In genomic region chr11:106066616-106067015, GRCm38 (mm10) we compare ENCODE assay signal across 8 mouse cellular contexts. TPM values are rescaled to one million over a fixed set of nuclear protein-coding genes. Genes with fewer than 3 reads are reported as not detected.
DNase-seq lines count a peak whose midpoint lies in the region; ATAC-seq and TF ChIP-seq lines count a peak whose summit lies in the region.
"Not testable (repeated sequence)": the region's sequence is repeated elsewhere in the genome, so short reads cannot be mapped to it uniquely, and the experiment has no call there.

No protein-coding gene starts in this region.

- H3K27ac ChIP-seq in embryonic fibroblast, embryonic 13.5 days (ENCODE audit: insufficient read depth, low read length), result peak overlapping the region; percentile 43
- H3K27ac ChIP-seq in heart, postnatal 0 days (ENCODE audit: low read depth), result peak overlapping the region; percentile 92
- H3K27ac ChIP-seq in liver, postnatal 0 days (ENCODE audit: low read depth), result peak overlapping the region; percentile 86
- not testable (repeated sequence) for H3K27ac ChIP-seq in neural tube, embryonic 11.5 days (ENCODE audit: low read depth, low read length)
- H3K27ac ChIP-seq in stomach, postnatal 0 days (replicated peaks), result peak overlapping the region; percentile 98

- 8% methylated on average over 23 of the region's 23 CpGs for WGBS in heart, postnatal 0 days
- 11% methylated on average over 23 of the region's 23 CpGs for WGBS in liver, postnatal 0 days (ENCODE audit: insufficient replicate concordance)
- 18% methylated on average over 23 of the region's 23 CpGs for WGBS in neural tube, embryonic 11.5 days
- 11% methylated on average over 23 of the region's 23 CpGs for WGBS in stomach, postnatal 0 days

- H3K27me3 ChIP-seq in E14TG2a.4 (ENCODE audit: insufficient read depth, low read length); heart, postnatal 0 days (ENCODE audit: control insufficient read depth, insufficient read depth, low read length); liver, postnatal 0 days (ENCODE audit: insufficient read depth, low read length); neural tube, embryonic 11.5 days (ENCODE audit: control insufficient read depth, insufficient read depth, low read length); stomach, postnatal 0 days (ENCODE audit: control insufficient read depth, insufficient read depth, low read length): not testable (repeated sequence)

- not testable (repeated sequence) for TF ChIP-seq CTCF in E14TG2a.4 (conservative IDR thresholded peaks at IDR 0.05; ENCODE audit: low read length); brain, embryonic 14.5 days (IDR thresholded peaks at IDR 0.05; ENCODE audit: borderline replicate concordance, extremely low read depth, insufficient read depth, insufficient read length); embryonic fibroblast, embryonic 13.5 days (IDR thresholded peaks at IDR 0.05; ENCODE audit: borderline replicate concordance, insufficient read depth, low read length); heart, postnatal 0 days (IDR thresholded peaks at IDR 0.05; ENCODE audit: low read depth); liver, postnatal 0 days (IDR thresholded peaks at IDR 0.05; ENCODE audit: low read depth); stomach, postnatal 0 days (IDR thresholded peaks at IDR 0.05; ENCODE audit: low read depth)

- H3K4me1 ChIP-seq in E14TG2a.4 (replicated peaks; ENCODE audit: low read depth, low read length), result peaks cover 16% of the 10 kb centered on the region
- H3K4me1 ChIP-seq in embryonic fibroblast, embryonic 13.5 days (ENCODE audit: control insufficient read depth, insufficient read depth, low read length); heart, postnatal 0 days (ENCODE audit: control insufficient read depth, insufficient read depth); neural tube, embryonic 11.5 days (ENCODE audit: control insufficient read depth, insufficient read depth, low read length); stomach, postnatal 0 days (replicated peaks; ENCODE audit: control insufficient read depth, insufficient read depth): not testable (repeated sequence)
- peaks cover 10% of the 10 kb centered on the region for H3K4me1 ChIP-seq in liver, postnatal 0 days (ENCODE audit: insufficient read depth)

- H3K36me3 ChIP-seq in E14TG2a.4 (ENCODE audit: insufficient read depth, low read length), result peaks cover 14% of the 10 kb centered on the region
- H3K36me3 ChIP-seq in heart, postnatal 0 days (replicated peaks; ENCODE audit: control insufficient read depth, insufficient read depth, low read length), result peaks cover 17% of the 10 kb centered on the region
- not testable (repeated sequence) for H3K36me3 ChIP-seq in liver, postnatal 0 days (replicated peaks; ENCODE audit: insufficient read depth, low read length); neural tube, embryonic 11.5 days (ENCODE audit: control insufficient read depth, insufficient read depth, low read length); stomach, postnatal 0 days (ENCODE audit: control insufficient read depth, insufficient read depth, low read length)

- H3K9ac ChIP-seq in heart, postnatal 0 days (replicated peaks; ENCODE audit: low read depth, low read length), result peak overlapping the region; percentile 79
- peak overlapping the region; percentile 78 for H3K9ac ChIP-seq in liver, postnatal 0 days (replicated peaks)
- peak overlapping the region; percentile 76 for H3K9ac ChIP-seq in neural tube, embryonic 11.5 days (ENCODE audit: low read length)
- H3K9ac ChIP-seq in stomach, postnatal 0 days (ENCODE audit: low read length), result peak overlapping the region; percentile 87

- TF ChIP-seq EP300 in heart, postnatal 0 days (IDR thresholded peaks at IDR 0.05; ENCODE audit: low read depth); liver, postnatal 0 days (IDR thresholded peaks at IDR 0.05; ENCODE audit: low read depth); stomach, postnatal 0 days (optimal IDR thresholded peaks at IDR 0.05): not testable (repeated sequence)

- peak overlapping the region; percentile 100 for H3K4me3 ChIP-seq in E14TG2a.4 (replicated peaks; ENCODE audit: low read length)
- H3K4me3 ChIP-seq in embryonic fibroblast, embryonic 13.5 days (ENCODE audit: insufficient read depth, low read length), result peak overlapping the region; percentile 79
- H3K4me3 ChIP-seq in heart, postnatal 0 days (ENCODE audit: low read depth, low read length), result peak overlapping the region; percentile 84
- peak overlapping the region; percentile 71 for H3K4me3 ChIP-seq in liver, postnatal 0 days (ENCODE audit: low read depth, low read length)
- peak overlapping the region; percentile 63 for H3K4me3 ChIP-seq in neural tube, embryonic 11.5 days (ENCODE audit: low read depth, low read length)
- peak overlapping the region; percentile 82 for H3K4me3 ChIP-seq in stomach, postnatal 0 days (ENCODE audit: low read depth, low read length)

- not testable (repeated sequence) for TF ChIP-seq POLR2A in brain, embryonic 14.5 days (IDR thresholded peaks at IDR 0.05; ENCODE audit: borderline replicate concordance, extremely low read depth, insufficient read depth, insufficient read length, poor library complexity, severe bottlenecking); embryonic fibroblast, embryonic 13.5 days (IDR thresholded peaks at IDR 0.05; ENCODE audit: low read depth, low read length)

- ATAC-seq in heart, postnatal 0 days (ENCODE audit: insufficient read depth, low read depth); liver, postnatal 0 days; neural tube, embryonic 11.5 days (ENCODE audit: insufficient read depth, low FRiP score, low TSS enrichment); stomach, postnatal 0 days (ENCODE audit: low FRiP score, low TSS enrichment): not testable (repeated sequence)

- H3K9me3 ChIP-seq in E14TG2a.4 (ENCODE audit: low read length); heart, postnatal 0 days (replicated peaks; ENCODE audit: control insufficient read depth, low read length); liver, postnatal 0 days (ENCODE audit: low read length); neural tube, embryonic 11.5 days (ENCODE audit: control insufficient read depth, low read length); stomach, postnatal 0 days (ENCODE audit: control insufficient read depth, low read length): not testable (repeated sequence)

- peak overlapping the region; percentile 72 for H3K4me2 ChIP-seq in heart, postnatal 0 days (ENCODE audit: low read depth, low read length)
- peak overlapping the region; percentile 81 for H3K4me2 ChIP-seq in liver, postnatal 0 days (ENCODE audit: low read depth, low read length)
- peak overlapping the region; percentile 82 for H3K4me2 ChIP-seq in neural tube, embryonic 11.5 days (ENCODE audit: low read depth)
- H3K4me2 ChIP-seq in stomach, postnatal 0 days (replicated peaks; ENCODE audit: low read depth), result peak overlapping the region; percentile 69

- peak; percentile 74 for DNase-seq in brain, embryonic 14.5 days (ENCODE audit: low read depth)
- DNase-seq in heart, postnatal 0 days (ENCODE audit: low spot score), result peak; percentile 90
- peak; percentile 73 for DNase-seq in kidney, postnatal 10 days
- peak; percentile 85 for DNase-seq in liver, postnatal 0 days
- peak; percentile 67 for DNase-seq in neural tube, embryonic 11.5 days (ENCODE audit: low spot score)
- peak; percentile 69 for DNase-seq in stomach, postnatal 0 days (ENCODE audit: low spot score)

RNA-seq across cellular contexts. Expression of gene Taco1, which starts 0.8 kb away (rescaled TPM):
- 12.6 and 13.4 TPM in 2 replicates for polyA plus RNA-seq in brain, embryonic 14.5 days (2012; rRNA removed)
- polyA plus RNA-seq in embryonic fibroblast, embryonic 13.5 days (2011; ENCODE audit: insufficient read length, low read depth, missing spikeins), result 9.5 and 10.3 TPM in 2 replicates
- 40.6 and 50.4 TPM in 2 replicates for total RNA-seq in heart, postnatal 0 days (2014; rRNA removed; ENCODE audit: low replicate concordance)
- polyA plus RNA-seq in heart, postnatal 0 days (2015; fragmentation: Nextera tagmentation; extraction: Ambion mirVana), result 14.1 and 17.4 TPM in 2 replicates
- 5.5 and 5.6 TPM in 2 replicates for polyA plus RNA-seq in liver, postnatal 0 days (2015; fragmentation: Nextera tagmentation; extraction: Ambion mirVana)
- polyA plus RNA-seq in neural tube, embryonic 11.5 days (2014; fragmentation: Nextera tagmentation; extraction: Ambion mirVana), result 7.9 and 10.9 TPM in 2 replicates
- 7.6 and 8.1 TPM in 2 replicates for polyA plus RNA-seq in stomach, postnatal 0 days (2015; fragmentation: Nextera tagmentation; extraction: Ambion mirVana)

RNA-seq across cellular contexts. Expression of gene Map3k3, which starts 17.8 kb away (rescaled TPM):
- polyA plus RNA-seq in brain, embryonic 14.5 days (2012; rRNA removed), result 33.1 and 33.5 TPM in 2 replicates
- polyA plus RNA-seq in embryonic fibroblast, embryonic 13.5 days (2011; ENCODE audit: insufficient read length, low read depth, missing spikeins), result 40.0 and 41.1 TPM in 2 replicates
- total RNA-seq in heart, postnatal 0 days (2014; rRNA removed; ENCODE audit: low replicate concordance), result 44.0 and 71.9 TPM in 2 replicates
- polyA plus RNA-seq in heart, postnatal 0 days (2015; fragmentation: Nextera tagmentation; extraction: Ambion mirVana), result 13.8 and 14.5 TPM in 2 replicates
- polyA plus RNA-seq in liver, postnatal 0 days (2015; fragmentation: Nextera tagmentation; extraction: Ambion mirVana), result 4.6 and 4.7 TPM in 2 replicates
- polyA plus RNA-seq in neural tube, embryonic 11.5 days (2014; fragmentation: Nextera tagmentation; extraction: Ambion mirVana), result 19.5 and 20.8 TPM in 2 replicates
- polyA plus RNA-seq in stomach, postnatal 0 days (2015; fragmentation: Nextera tagmentation; extraction: Ambion mirVana), result 8.7 and 10.2 TPM in 2 replicates

RNA-seq across cellular contexts. Expression of gene Dcaf7, which starts 29.9 kb away (rescaled TPM):
- polyA plus RNA-seq in brain, embryonic 14.5 days (2012; rRNA removed), result 141 and 173 TPM in 2 replicates
- polyA plus RNA-seq in embryonic fibroblast, embryonic 13.5 days (2011; ENCODE audit: insufficient read length, low read depth, missing spikeins), result 55.8 and 60.0 TPM in 2 replicates
- 49.5 and 65.0 TPM in 2 replicates for total RNA-seq in heart, postnatal 0 days (2014; rRNA removed; ENCODE audit: low replicate concordance)
- 22.4 and 27.4 TPM in 2 replicates for polyA plus RNA-seq in heart, postnatal 0 days (2015; fragmentation: Nextera tagmentation; extraction: Ambion mirVana)
- polyA plus RNA-seq in liver, postnatal 0 days (2015; fragmentation: Nextera tagmentation; extraction: Ambion mirVana), result 18.6 and 20.6 TPM in 2 replicates
- polyA plus RNA-seq in neural tube, embryonic 11.5 days (2014; fragmentation: Nextera tagmentation; extraction: Ambion mirVana), result 94.6 and 100 TPM in 2 replicates
- 25.9 and 28.1 TPM in 2 replicates for polyA plus RNA-seq in stomach, postnatal 0 days (2015; fragmentation: Nextera tagmentation; extraction: Ambion mirVana)

RNA-seq across cellular contexts. Expression of gene Kcnh6, which starts 58.7 kb away (rescaled TPM):
- 1.2 and 2.1 TPM in 2 replicates for polyA plus RNA-seq in brain, embryonic 14.5 days (2012; rRNA removed)
- not detected in 2 replicates for polyA plus RNA-seq in embryonic fibroblast, embryonic 13.5 days (2011; ENCODE audit: insufficient read length, low read depth, missing spikeins)
- total RNA-seq in heart, postnatal 0 days (2014; rRNA removed; ENCODE audit: low replicate concordance), result 0.97 TPM in 1 of 2 replicates, not detected in the other
- 0.10 and 0.12 TPM in 2 replicates for polyA plus RNA-seq in heart, postnatal 0 days (2015; fragmentation: Nextera tagmentation; extraction: Ambion mirVana)
- 0.02 TPM in 1 of 2 replicates, not detected in the other for polyA plus RNA-seq in liver, postnatal 0 days (2015; fragmentation: Nextera tagmentation; extraction: Ambion mirVana)
- polyA plus RNA-seq in neural tube, embryonic 11.5 days (2014; fragmentation: Nextera tagmentation; extraction: Ambion mirVana), result 0.58 and 0.65 TPM in 2 replicates
- 0.54 and 0.55 TPM in 2 replicates for polyA plus RNA-seq in stomach, postnatal 0 days (2015; fragmentation: Nextera tagmentation; extraction: Ambion mirVana)
